Mouse (Mus musculus) intestine, embryonic 14.5 days (tissue): ENCODE results near the gene Tor2a. TPM values are rescaled to one million over a fixed set of nuclear protein-coding genes. Genes with fewer than 3 reads are reported as not detected.

Experiments
- ATAC-seq: fragments of 200-750 bp; cut with Nextera tagmentation; replicated peaks from 2 replicates; pipeline ENCODE4 v1.8.0; 2017; ENCODE audit warnings: low read depth, moderate number of reproducible peaks, moderate TSS enrichment, moderate library complexity; ENCODE audit not compliant: low FRiP score, low TSS enrichment
- DNase-seq: peaks from one replicate; pipeline ENCODE4 v3.0.0-alpha.2; 2018; ENCODE audit warnings: low spot score
- H3K27ac ChIP-seq: fragments of 300-500 bp; sonication (generic); 2 replicates; pipeline ENCODE4 v1.5.1; 2014; ENCODE audit warnings: low read depth, mild to moderate bottlenecking, control low read depth
- H3K27me3 ChIP-seq: fragments of 300-500 bp; sonication (generic); replicated peaks from 2 replicates; pipeline ENCODE4 v1.6.1; 2014; ENCODE audit warnings: low read length, control low read depth; ENCODE audit not compliant: control insufficient read depth, insufficient read depth
- H3K36me3 ChIP-seq: fragments of 300-500 bp; sonication (generic); 2 replicates; pipeline ENCODE4 v1.6.1; 2014; ENCODE audit warnings: low read length, control low read depth; ENCODE audit not compliant: control insufficient read depth, insufficient read depth
- H3K4me1 ChIP-seq: fragments of 300-500 bp; sonication (generic); replicated peaks from 2 replicates; pipeline ENCODE4 v1.6.1; 2014; ENCODE audit warnings: low read length, control low read depth, mixed read lengths; ENCODE audit not compliant: control insufficient read depth, insufficient read depth
- H3K4me2 ChIP-seq: fragments of 300-500 bp; sonication (generic); 2 replicates; pipeline ENCODE4 v1.6.1; 2014; ENCODE audit warnings: low read length
- H3K4me3 ChIP-seq: fragments of 300-500 bp; sonication (generic); 2 replicates; pipeline ENCODE4 v1.5.1; 2014; ENCODE audit warnings: low read depth, low read length, control low read depth, mixed read lengths
- H3K9ac ChIP-seq: fragments of 300-500 bp; sonication (generic); 2 replicates; pipeline ENCODE4 v1.6.1; 2014; ENCODE audit warnings: mild to moderate bottlenecking, low read length
- H3K9me3 ChIP-seq: fragments of 300-500 bp; sonication (generic); 2 replicates; pipeline ENCODE4 v1.6.1; 2016; ENCODE audit warnings: low read length, control low read depth; ENCODE audit not compliant: control insufficient read depth
- WGBS: fragments of 180-500 bp; shearing (Covaris S2); extraction: QIAGEN DNeasy Blood & Tissue Kit; methylation state at CpG from one replicate; pipeline ENCODE4 v1.1.7; 2014; 5-methylcytosine and 5-hydroxymethylcytosine counted together
- polyA plus RNA-seq: library from polyadenylated mRNA; unstranded; fragments of >200 nt; fragmentation: Nextera tagmentation; extraction: Ambion mirVana; gene quantifications from 2 replicates; pipeline ENCODE4 v1.2.1, GENCODE M21; 2014

Tor2a gene
- polyA plus RNA-seq, 1 experiment from 2014 or later = 74.8 TPM

GRCm38 (mm10) chr2:32724832-32725790 lies 31.9 kb upstream of the Tor2a start:
- Histone ChIP-seq H3K36me3 (no peaks in the 10 kb centered on the region; the same call in 1 of the 2 replicates), H3K9me3 (no peaks in the 10 kb centered on the region), H3K27ac (no peak overlapping the region), H3K4me1 (peaks cover 17% of the 10 kb centered on the region), H3K4me3 (no peak overlapping the region), H3K9ac (no peak overlapping the region), H3K4me2 (no peak overlapping the region), H3K27me3 (no peaks in the 10 kb centered on the region)
- ATAC-seq (no peak), DNase-seq (no peak)
- WGBS = 72% methylated on average over 16 of the region's 16 CpGs

DNA sequence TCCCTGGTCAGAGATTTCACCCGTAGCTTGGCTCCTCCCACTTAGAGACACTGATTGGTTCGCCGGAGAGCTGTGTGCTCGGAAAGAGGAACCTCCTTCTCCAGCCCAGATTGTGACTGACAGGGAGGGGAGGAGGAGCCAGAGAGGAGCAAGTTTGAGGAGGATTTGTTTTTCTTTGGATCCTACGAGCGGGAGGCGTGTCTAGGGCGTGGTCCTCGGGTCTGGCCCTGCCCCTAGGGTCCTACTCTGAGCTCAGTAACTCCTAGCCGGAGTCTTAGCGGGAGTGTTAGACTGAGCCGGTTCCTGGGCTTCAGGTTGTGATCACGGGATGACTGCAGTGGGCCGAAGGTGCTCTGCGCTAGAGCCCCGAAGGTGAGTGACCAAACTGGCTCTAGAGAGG lies 29.6 kb upstream of the Tor2a start:
- 0% methylated on average over 16 of the region's 16 CpGs for WGBS
- peak overlapping the region; percentile 43 for H3K9ac ChIP-seq
- peak; percentile 95 for ATAC-seq

DNA sequence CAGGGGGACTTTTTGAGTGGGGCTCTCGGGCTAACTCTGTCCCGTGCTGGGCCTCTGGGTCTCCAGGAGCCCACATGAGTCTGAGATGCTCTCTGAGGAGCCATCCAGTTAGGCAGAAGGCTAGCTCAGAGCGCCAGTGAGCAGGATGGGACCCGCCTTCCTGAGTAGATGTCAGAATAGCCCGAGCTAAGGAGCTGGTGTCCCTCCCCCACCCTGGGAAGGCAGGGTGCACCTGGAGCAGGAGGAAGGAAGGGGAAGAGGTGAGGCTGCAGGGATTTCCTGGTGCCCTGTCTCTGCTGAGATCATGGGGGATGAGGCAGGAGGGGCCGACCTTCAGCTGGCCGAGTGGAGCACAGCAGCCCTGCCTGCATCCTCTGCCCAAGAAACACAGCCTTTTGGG lies 28.6 kb upstream of the Tor2a start:
- DNase-seq = no peak
- WGBS = 44% methylated on average over 6 of the region's 7 CpGs
- no peak for ATAC-seq

More for the DNA sequence above, 29.6 kb upstream of the Tor2a start:
- Histone ChIP-seq H3K4me1 (peaks cover 22% of the 10 kb centered on the region), H3K27ac (no peak overlapping the region), H3K4me3 (peak overlapping the region; percentile 39), H3K27me3 (no peaks in the 10 kb centered on the region), H3K36me3 (no peaks in the 10 kb centered on the region; the same call in 1 of the 2 replicates), H3K9me3 (no peaks in the 10 kb centered on the region), H3K4me2 (peak overlapping the region; percentile 47)
- DNase-seq = peak; percentile 93

GRCm38 (mm10) chr2:32729547-32729946 lies 27.5 kb upstream of the Tor2a start:
- H3K4me3 ChIP-seq = no peak overlapping the region
- no peaks in the 10 kb centered on the region; the same call in 1 of the 2 replicates for H3K36me3 ChIP-seq
- 0 out of 2 replicates have a peak overlapping the region, but pooled peaks have one; percentile 25 for H3K9ac ChIP-seq
- ATAC-seq (no peak), DNase-seq (no peak)
- peaks cover 26% of the 10 kb centered on the region for H3K4me1 ChIP-seq
- no peaks in the 10 kb centered on the region for H3K9me3 ChIP-seq
- no peak overlapping the region for H3K27ac ChIP-seq
- 62% methylated on average over 4 of the region's 4 CpGs for WGBS
- peak overlapping the region; percentile 47 for H3K4me2 ChIP-seq
- no peaks in the 10 kb centered on the region for H3K27me3 ChIP-seq

More for the DNA sequence above, 28.6 kb upstream of the Tor2a start:
- no peaks in the 10 kb centered on the region; the same call in 1 of the 2 replicates for H3K36me3 ChIP-seq
- H3K4me1 ChIP-seq = peaks cover 26% of the 10 kb centered on the region
- peak overlapping the region; percentile 43; the same call in 1 of the 2 replicates for H3K9ac ChIP-seq
- H3K4me3 ChIP-seq = peak overlapping the region; percentile 39
- no peak overlapping the region for H3K27ac ChIP-seq
- H3K4me2 ChIP-seq = peak overlapping the region; percentile 47
- no peaks in the 10 kb centered on the region for H3K9me3 ChIP-seq
- no peaks in the 10 kb centered on the region for H3K27me3 ChIP-seq

DNA sequence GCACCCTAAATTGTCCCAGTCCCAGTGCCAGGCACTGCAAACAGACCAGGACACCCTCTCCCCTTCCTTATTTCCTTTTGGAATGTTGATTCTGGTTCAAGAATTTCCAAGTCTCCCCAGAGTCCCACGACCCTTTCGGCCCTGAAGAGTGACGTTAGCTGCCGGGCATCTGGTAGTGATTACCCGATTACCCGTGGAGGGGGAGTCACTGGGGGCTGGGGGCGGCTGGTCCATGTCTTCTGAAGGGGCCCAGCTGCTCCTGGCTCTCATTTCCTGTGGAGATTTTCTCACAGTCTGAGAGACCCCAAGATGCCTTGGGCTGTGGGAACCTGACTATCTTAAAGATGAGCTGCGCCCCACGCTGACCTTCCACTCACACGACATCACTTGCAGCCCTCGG lies 26.2 kb upstream of the Tor2a start:
- H3K27ac ChIP-seq = peak overlapping the region; percentile 87
- H3K27me3 ChIP-seq = no peaks in the 10 kb centered on the region
- peaks cover 30% of the 10 kb centered on the region for H3K4me1 ChIP-seq
- 9% methylated on average over 11 of the region's 11 CpGs for WGBS
- H3K9me3 ChIP-seq = no peaks in the 10 kb centered on the region
- H3K36me3 ChIP-seq = no peaks in the 10 kb centered on the region
- ATAC-seq = no peak
- 0 out of 2 replicates have a peak overlapping the region, but pooled peaks have one; percentile 7 for H3K4me3 ChIP-seq
- no peak for DNase-seq
- H3K4me2 ChIP-seq = peak overlapping the region; percentile 47
- H3K9ac ChIP-seq = peak overlapping the region; percentile 17; the same call in 1 of the 2 replicates

DNA sequence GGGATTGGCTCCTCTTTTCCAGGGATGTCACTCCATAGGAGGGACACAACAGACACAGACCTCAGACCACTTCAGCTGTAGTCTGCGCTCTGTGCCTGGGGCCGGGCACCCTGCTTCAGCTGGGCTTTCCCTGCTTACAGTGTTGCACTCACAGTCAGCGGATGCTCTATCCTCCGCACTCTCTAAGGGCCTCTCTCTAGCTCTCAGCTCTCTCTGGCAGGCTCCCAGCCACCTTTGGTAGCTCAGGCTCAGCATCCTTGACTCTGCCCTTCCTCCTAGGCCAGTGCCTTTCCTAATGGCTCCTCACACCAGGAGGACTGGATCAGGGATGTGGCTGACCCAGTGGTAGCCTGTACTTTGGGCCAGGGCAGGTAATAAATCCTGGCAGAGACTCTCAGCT lies 25.1 kb upstream of the Tor2a start:
- WGBS = 41% methylated on average over 4 of the region's 4 CpGs
- H3K27ac ChIP-seq = peak overlapping the region; percentile 87
- H3K9ac ChIP-seq = no peak overlapping the region

GRCm38 (mm10) chr2:32732695-32733094 lies 24.3 kb upstream of the Tor2a start:
- H3K4me1 ChIP-seq = peaks cover 30% of the 10 kb centered on the region
- H3K4me2 ChIP-seq = no peak overlapping the region
- H3K9me3 ChIP-seq = no peaks in the 10 kb centered on the region
- H3K4me3 ChIP-seq = no peak overlapping the region
- H3K27ac ChIP-seq = no peak overlapping the region; the same call in 1 of the 2 replicates
- 82% methylated on average over 6 of the region's 6 CpGs for WGBS
- DNase-seq (no peak), ATAC-seq (no peak)
- H3K36me3 ChIP-seq = peaks cover 4% of the 10 kb centered on the region
- no peak overlapping the region for H3K9ac ChIP-seq
- no peaks in the 10 kb centered on the region for H3K27me3 ChIP-seq

More for the DNA sequence above, 25.1 kb upstream of the Tor2a start:
- H3K27me3 ChIP-seq = no peaks in the 10 kb centered on the region
- H3K4me3 ChIP-seq = no peak overlapping the region
- ATAC-seq = no peak
- DNase-seq = no peak
- H3K9me3 ChIP-seq = no peaks in the 10 kb centered on the region
- H3K4me2 ChIP-seq = peak overlapping the region; percentile 28
- H3K4me1 ChIP-seq = peaks cover 30% of the 10 kb centered on the region
- no peaks in the 10 kb centered on the region for H3K36me3 ChIP-seq

DNA sequence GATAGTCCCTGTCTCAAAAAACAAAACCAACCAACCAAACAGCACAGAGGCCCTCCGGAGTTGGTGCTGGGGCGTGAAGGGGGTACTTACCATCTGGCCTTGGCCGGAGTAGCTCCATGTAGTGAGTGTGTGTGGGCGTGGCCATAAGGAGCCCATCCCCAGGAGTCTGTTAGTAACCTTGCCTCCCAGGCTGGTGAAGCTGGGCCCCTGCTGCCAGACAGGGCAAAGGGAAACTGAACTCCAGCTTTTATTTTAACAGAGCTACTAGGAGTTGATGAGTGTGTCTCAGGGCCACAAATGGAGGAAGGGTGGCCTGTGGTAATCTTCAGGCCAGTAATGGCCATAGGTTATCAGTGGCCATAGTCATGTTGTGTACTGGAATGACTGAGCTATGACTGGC lies 22.6 kb upstream of the Tor2a start:
- H3K27ac ChIP-seq = 0 out of 2 replicates have a peak overlapping the region, but pooled peaks have one; percentile 17
- H3K27me3 ChIP-seq = no peaks in the 10 kb centered on the region
- H3K36me3 ChIP-seq = peaks cover 4% of the 10 kb centered on the region
- no peak for ATAC-seq
- WGBS = 45% methylated on average over 4 of the region's 4 CpGs
- no peak overlapping the region for H3K4me2 ChIP-seq
- no peak overlapping the region for H3K4me3 ChIP-seq
- no peaks in the 10 kb centered on the region for H3K9me3 ChIP-seq
- H3K4me1 ChIP-seq = peaks cover 30% of the 10 kb centered on the region
- no peak overlapping the region for H3K9ac ChIP-seq
- DNase-seq = no peak
